Mouse (Mus musculus): ENCODE data around the gene Crtam. TPM values are rescaled to one million over a fixed set of nuclear protein-coding genes. Genes with fewer than 3 reads are reported as not detected.

Crtam gene
- polyA plus RNA-seq, 1 experiment: 0.14 TPM

DNA sequence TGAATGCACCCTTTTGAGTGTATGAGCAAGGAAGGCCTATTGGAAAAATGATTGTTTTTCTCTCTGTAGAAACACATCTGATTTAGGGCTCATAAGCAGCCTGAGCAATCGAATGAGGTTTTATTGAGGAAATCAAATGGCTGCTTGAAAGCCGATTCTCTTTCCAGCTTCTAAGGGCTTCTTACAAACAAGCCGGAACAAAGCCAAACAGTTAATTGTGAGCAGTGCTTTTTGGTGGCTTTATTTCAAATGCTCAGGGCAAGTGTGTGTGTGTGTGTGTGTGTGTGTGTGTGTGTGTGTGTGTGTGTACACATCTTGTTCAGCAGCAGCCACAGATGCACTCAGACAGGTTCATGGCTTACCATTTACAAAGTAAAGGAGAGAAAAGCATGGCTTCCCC is 43.0 kb downstream of the Crtam start:
- TF ChIP-seq MAX (IDR thresholded peaks at IDR 0.05; ENCODE audit: low read depth): no peak
- no peak for TF ChIP-seq MYOG (IDR thresholded peaks at IDR 0.05; ENCODE audit: control insufficient read depth in 1 of 3, insufficient read depth in 1 of 3, insufficient read length in 2 of 3, low read depth in 2 of 3)
- no peak for TF ChIP-seq REST (IDR thresholded peaks at IDR 0.05; ENCODE audit: insufficient read depth, insufficient read length)
- no peak for TF ChIP-seq MYOD1 (IDR thresholded peaks at IDR 0.05; ENCODE audit: control insufficient read depth in 1 of 3, insufficient read length in 2 of 3, low read depth in 2 of 3)
- TF ChIP-seq USF1 (IDR thresholded peaks at IDR 0.05; ENCODE audit: low read depth): no peak
- TF ChIP-seq POLR2AphosphoS2 (IDR thresholded peaks at IDR 0.05; ENCODE audit: insufficient read length, low read depth): no peak
- TF ChIP-seq E2F4 (IDR thresholded peaks at IDR 0.05; ENCODE audit: insufficient read depth): no peak
- TF ChIP-seq POLR2A (IDR thresholded peaks at IDR 0.05; ENCODE audit: insufficient read length, low read depth): no peak
- TF ChIP-seq TCF3 (IDR thresholded peaks at IDR 0.05; ENCODE audit: insufficient read length, low read depth): no peak
- no peak for TF ChIP-seq CEBPB (IDR thresholded peaks at IDR 0.05; ENCODE audit: insufficient read depth, poor library complexity, severe bottlenecking)
- no peak for TF ChIP-seq TCF12 (IDR thresholded peaks at IDR 0.05; ENCODE audit: insufficient read depth, poor library complexity, severe bottlenecking)
- no peak overlapping the region for H3ac ChIP-seq (ENCODE audit: control insufficient read depth, insufficient read length)
- no peaks in the 10 kb centered on the region for H3K79me2 ChIP-seq (ENCODE audit: control insufficient read depth, insufficient read depth)
- H3K4me3 ChIP-seq: no peak overlapping the region
- no peak overlapping the region for H3K4me2 ChIP-seq (ENCODE audit: low read depth)
- H3K36me3 ChIP-seq (ENCODE audit: control insufficient read depth, insufficient read depth): no peaks in the 10 kb centered on the region
- peaks cover 29% of the 10 kb centered on the region for H3K27me3 ChIP-seq (ENCODE audit: control insufficient read depth, insufficient read depth, insufficient read length)

DNA sequence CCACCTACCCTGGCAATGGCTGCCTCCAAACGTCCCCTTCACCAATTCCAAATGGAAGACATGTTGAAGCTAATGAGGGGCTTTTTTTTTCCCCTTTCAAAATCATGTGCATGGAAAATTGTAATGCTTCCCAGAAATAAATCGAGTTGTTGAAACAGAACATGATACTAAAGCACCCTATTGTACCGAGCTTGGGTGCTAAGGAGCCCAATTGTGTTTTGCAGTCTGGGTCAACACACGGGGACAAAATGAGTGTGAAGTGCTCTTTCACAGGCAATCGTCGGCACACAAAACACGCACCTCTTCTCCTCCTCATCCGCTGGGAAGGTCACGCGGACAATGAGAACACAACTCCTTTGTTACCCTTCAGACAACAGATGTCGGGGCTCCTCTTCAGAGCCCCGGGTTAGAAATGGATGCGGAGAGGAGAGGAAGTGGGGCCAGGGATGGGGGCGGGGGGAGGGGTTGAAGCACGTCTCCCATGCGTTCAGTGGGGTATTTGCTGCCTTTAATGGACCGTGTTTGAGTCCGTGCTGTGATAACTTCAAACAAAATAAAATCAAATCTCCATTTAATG is 55.3 kb downstream of the Crtam start:
- Histone ChIP-seq H3K4me2 (ENCODE audit: low read depth) (no peak overlapping the region), H3K79me2 (ENCODE audit: control insufficient read depth, insufficient read depth) (no peaks in the 10 kb centered on the region), H3ac (ENCODE audit: control insufficient read depth, insufficient read length) (no peak overlapping the region), H3K36me3 (ENCODE audit: control insufficient read depth, insufficient read depth) (no peaks in the 10 kb centered on the region), H3K4me3 (no peak overlapping the region), H3K27me3 (ENCODE audit: control insufficient read depth, insufficient read depth, insufficient read length) (peaks cover 41% of the 10 kb centered on the region)
- TF ChIP-seq SRF (IDR thresholded peaks at IDR 0.05; ENCODE audit: control insufficient read depth, insufficient read length, low read depth) (no peak), REST (IDR thresholded peaks at IDR 0.05; ENCODE audit: insufficient read depth, insufficient read length) (no peak), E2F4 (IDR thresholded peaks at IDR 0.05; ENCODE audit: insufficient read depth) (no peak), TCF12 (IDR thresholded peaks at IDR 0.05; ENCODE audit: insufficient read depth, poor library complexity, severe bottlenecking) (no peak), MYOG (IDR thresholded peaks at IDR 0.05; ENCODE audit: control insufficient read depth in 1 of 3, insufficient read depth in 1 of 3, insufficient read length in 2 of 3, low read depth in 2 of 3) (no peak), POLR2A (IDR thresholded peaks at IDR 0.05; ENCODE audit: insufficient read length, low read depth) (no peak), USF1 (IDR thresholded peaks at IDR 0.05; ENCODE audit: low read depth) (no peak), TCF3 (IDR thresholded peaks at IDR 0.05; ENCODE audit: insufficient read length, low read depth) (no peak)

GRCm38 (mm10) chr9:40948473-40948872 is 56.0 kb downstream of the Crtam start:
- Histone ChIP-seq H3ac (ENCODE audit: control insufficient read depth, insufficient read length) (no peak overlapping the region), H3K4me3 (no peak overlapping the region), H3K79me2 (ENCODE audit: control insufficient read depth, insufficient read depth) (no peaks in the 10 kb centered on the region), H3K36me3 (ENCODE audit: control insufficient read depth, insufficient read depth) (no peaks in the 10 kb centered on the region), H3K4me2 (ENCODE audit: low read depth) (no peak overlapping the region), H3K27me3 (ENCODE audit: control insufficient read depth, insufficient read depth, insufficient read length) (peaks cover 41% of the 10 kb centered on the region)
- TF ChIP-seq REST (IDR thresholded peaks at IDR 0.05; ENCODE audit: insufficient read depth, insufficient read length) (no peak), MYOG (IDR thresholded peaks at IDR 0.05; ENCODE audit: control insufficient read depth in 1 of 3, insufficient read depth in 1 of 3, insufficient read length in 2 of 3, low read depth in 2 of 3) (no peak), MAX (IDR thresholded peaks at IDR 0.05; ENCODE audit: low read depth) (no peak), E2F4 (IDR thresholded peaks at IDR 0.05; ENCODE audit: insufficient read depth) (no peak), MYOD1 (IDR thresholded peaks at IDR 0.05; ENCODE audit: control insufficient read depth in 1 of 3, insufficient read length in 2 of 3, low read depth in 2 of 3) (no peak), CEBPB (IDR thresholded peaks at IDR 0.05; ENCODE audit: insufficient read depth, poor library complexity, severe bottlenecking) (no peak), TCF3 (IDR thresholded peaks at IDR 0.05; ENCODE audit: insufficient read length, low read depth) (no peak), TCF12 (IDR thresholded peaks at IDR 0.05; ENCODE audit: insufficient read depth, poor library complexity, severe bottlenecking) (no peak)

GRCm38 (mm10) chr9:40947131-40947530 is 57.3 kb downstream of the Crtam start:
- Histone ChIP-seq H3K27me3 (ENCODE audit: control insufficient read depth, insufficient read depth, insufficient read length) (peaks cover 37% of the 10 kb centered on the region), H3ac (ENCODE audit: control insufficient read depth, insufficient read length) (no peak overlapping the region), H3K4me2 (ENCODE audit: low read depth) (no peak overlapping the region), H3K79me2 (ENCODE audit: control insufficient read depth, insufficient read depth) (no peaks in the 10 kb centered on the region), H3K36me3 (ENCODE audit: control insufficient read depth, insufficient read depth) (no peaks in the 10 kb centered on the region), H3K4me3 (no peak overlapping the region)
- TF ChIP-seq SRF (IDR thresholded peaks at IDR 0.05; ENCODE audit: control insufficient read depth, insufficient read length, low read depth): no peak
- TF ChIP-seq POLR2AphosphoS2 (IDR thresholded peaks at IDR 0.05; ENCODE audit: insufficient read length, low read depth): no peak
- TF ChIP-seq CEBPB (IDR thresholded peaks at IDR 0.05; ENCODE audit: insufficient read depth, poor library complexity, severe bottlenecking): no peak
- TF ChIP-seq REST (IDR thresholded peaks at IDR 0.05; ENCODE audit: insufficient read depth, insufficient read length): no peak
- no peak for TF ChIP-seq MYOD1 (IDR thresholded peaks at IDR 0.05; ENCODE audit: control insufficient read depth in 1 of 3, insufficient read length in 2 of 3, low read depth in 2 of 3)
- no peak for TF ChIP-seq TCF3 (IDR thresholded peaks at IDR 0.05; ENCODE audit: insufficient read length, low read depth)
- no peak for TF ChIP-seq E2F4 (IDR thresholded peaks at IDR 0.05; ENCODE audit: insufficient read depth)
- no peak for TF ChIP-seq MAX (IDR thresholded peaks at IDR 0.05; ENCODE audit: low read depth)
- TF ChIP-seq USF1 (IDR thresholded peaks at IDR 0.05; ENCODE audit: low read depth): no peak
- TF ChIP-seq TCF12 (IDR thresholded peaks at IDR 0.05; ENCODE audit: insufficient read depth, poor library complexity, severe bottlenecking): no peak
- TF ChIP-seq POLR2A (IDR thresholded peaks at IDR 0.05; ENCODE audit: insufficient read length, low read depth): no peak
- TF ChIP-seq MYOG (IDR thresholded peaks at IDR 0.05; ENCODE audit: control insufficient read depth in 1 of 3, insufficient read depth in 1 of 3, insufficient read length in 2 of 3, low read depth in 2 of 3): no peak

GRCm38 (mm10) chr9:40937425-40937824 is 67.0 kb downstream of the Crtam start:
- H3ac ChIP-seq (ENCODE audit: control insufficient read depth, insufficient read length): no peak overlapping the region
- TF ChIP-seq USF1 (IDR thresholded peaks at IDR 0.05; ENCODE audit: low read depth): no peak
- TF ChIP-seq TCF12 (IDR thresholded peaks at IDR 0.05; ENCODE audit: insufficient read depth, poor library complexity, severe bottlenecking): no peak
- no peak for TF ChIP-seq POLR2AphosphoS2 (IDR thresholded peaks at IDR 0.05; ENCODE audit: insufficient read length, low read depth)
- TF ChIP-seq MYOG (IDR thresholded peaks at IDR 0.05; ENCODE audit: control insufficient read depth in 1 of 3, insufficient read depth in 1 of 3, insufficient read length in 2 of 3, low read depth in 2 of 3): no peak
- TF ChIP-seq CEBPB (IDR thresholded peaks at IDR 0.05; ENCODE audit: insufficient read depth, poor library complexity, severe bottlenecking): no peak
- no peak for TF ChIP-seq REST (IDR thresholded peaks at IDR 0.05; ENCODE audit: insufficient read depth, insufficient read length)
- TF ChIP-seq MAX (IDR thresholded peaks at IDR 0.05; ENCODE audit: low read depth): no peak
- no peak overlapping the region for H3K4me3 ChIP-seq
- no peaks in the 10 kb centered on the region for H3K79me2 ChIP-seq (ENCODE audit: control insufficient read depth, insufficient read depth)
- H3K4me2 ChIP-seq (ENCODE audit: low read depth): no peak overlapping the region
- H3K27me3 ChIP-seq (ENCODE audit: control insufficient read depth, insufficient read depth, insufficient read length): peaks cover 5% of the 10 kb centered on the region
- no peaks in the 10 kb centered on the region for H3K36me3 ChIP-seq (ENCODE audit: control insufficient read depth, insufficient read depth)
